Mouse (Mus musculus): ENCODE measurements around the gene Smndc1. TPM values are rescaled to one million over a fixed set of nuclear protein-coding genes. Genes with fewer than 3 reads are reported as not detected.

Gene Smndc1
- total and polyA plus RNA-seq, 2 experiments from 2014 or later = 9.0 to 32.0 TPM

GRCm38 (mm10) chr19:53369469-53370043 lies 20.8 kb downstream of the Smndc1 start:
- 24% methylated on average over 14 of the region's 14 CpGs for WGBS
- Histone ChIP-seq H3K4me1 (ENCODE audit: control insufficient read depth, insufficient read depth) (peaks cover 16% of the 10 kb centered on the region), H3K9ac (replicated peaks; ENCODE audit: low read depth, low read length) (no peak overlapping the region), H3K4me3 (ENCODE audit: low read depth, low read length) (no peak overlapping the region), H3K27ac (ENCODE audit: low read depth) (peak overlapping the region; percentile 20; the same call in 1 of the 2 replicates), H3K4me2 (ENCODE audit: low read depth, low read length) (peak overlapping the region; percentile 10; the same call in 1 of the 2 replicates), H3K36me3 (replicated peaks; ENCODE audit: control insufficient read depth, insufficient read depth, low read length) (peaks cover 20% of the 10 kb centered on the region), H3K9me3 (replicated peaks; ENCODE audit: control insufficient read depth, low read length) (no peaks in the 10 kb centered on the region), H3K27me3 (ENCODE audit: control insufficient read depth, insufficient read depth, low read length) (no peaks in the 10 kb centered on the region)
- DNase-seq (ENCODE audit: low spot score) = peak; percentile 68
- TF ChIP-seq EP300 (IDR thresholded peaks at IDR 0.05; ENCODE audit: low read depth) = no peak
- TF ChIP-seq CTCF (IDR thresholded peaks at IDR 0.05; ENCODE audit: low read depth) = peak; percentile 90
- peak; percentile 35 for ATAC-seq (ENCODE audit: insufficient read depth, low read depth)

- Histone ChIP-seq H3K36me3 (replicated peaks; ENCODE audit: control insufficient read depth, insufficient read depth, low read length) (peaks cover 9% of the 10 kb centered on the region), H3K9ac (replicated peaks; ENCODE audit: low read depth, low read length) (no peak overlapping the region), H3K27ac (ENCODE audit: low read depth) (no peak overlapping the region), H3K4me3 (ENCODE audit: low read depth, low read length) (no peak overlapping the region), H3K4me1 (ENCODE audit: control insufficient read depth, insufficient read depth) (peaks cover 18% of the 10 kb centered on the region), H3K4me2 (ENCODE audit: low read depth, low read length) (no peak overlapping the region), H3K27me3 (ENCODE audit: control insufficient read depth, insufficient read depth, low read length) (no peaks in the 10 kb centered on the region), H3K9me3 (replicated peaks; ENCODE audit: control insufficient read depth, low read length) (no peaks in the 10 kb centered on the region)
- no peak for TF ChIP-seq EP300 (IDR thresholded peaks at IDR 0.05; ENCODE audit: low read depth)
- TF ChIP-seq CTCF (IDR thresholded peaks at IDR 0.05; ENCODE audit: low read depth) = no peak
- ATAC-seq (ENCODE audit: insufficient read depth, low read depth) (no peak), DNase-seq (ENCODE audit: low spot score) (no peak)
- WGBS = 93% methylated on average over 7 of the region's 7 CpGs
Measured at GRCm38 (mm10) chr19:53366881-53367280, 23.5 kb downstream of the Smndc1 start.

- no peak overlapping the region for H3K9ac ChIP-seq (replicated peaks; ENCODE audit: low read depth, low read length)
- no peak for ATAC-seq (ENCODE audit: insufficient read depth, low read depth)
- no peaks in the 10 kb centered on the region for H3K27me3 ChIP-seq (ENCODE audit: control insufficient read depth, insufficient read depth, low read length)
- H3K4me1 ChIP-seq (ENCODE audit: control insufficient read depth, insufficient read depth) = peaks cover 18% of the 10 kb centered on the region
- H3K36me3 ChIP-seq (replicated peaks; ENCODE audit: control insufficient read depth, insufficient read depth, low read length) = peaks cover 2% of the 10 kb centered on the region
- 75% methylated on average over 11 of the region's 11 CpGs for WGBS
- no peak for DNase-seq (ENCODE audit: low spot score)
- no peak overlapping the region for H3K4me2 ChIP-seq (ENCODE audit: low read depth, low read length)
- H3K4me3 ChIP-seq (ENCODE audit: low read depth, low read length) = no peak overlapping the region
- no peak for TF ChIP-seq CTCF (IDR thresholded peaks at IDR 0.05; ENCODE audit: low read depth)
- no peak for TF ChIP-seq EP300 (IDR thresholded peaks at IDR 0.05; ENCODE audit: low read depth)
- no peaks in the 10 kb centered on the region for H3K9me3 ChIP-seq (replicated peaks; ENCODE audit: control insufficient read depth, low read length)
- H3K27ac ChIP-seq (ENCODE audit: low read depth) = no peak overlapping the region
Measured at GRCm38 (mm10) chr19:53366057-53366775, 24.2 kb downstream of the Smndc1 start.

GRCm38 (mm10) chr19:53364963-53365362 lies 25.4 kb downstream of the Smndc1 start:
- H3K27me3 ChIP-seq (ENCODE audit: control insufficient read depth, insufficient read depth, low read length) = no peaks in the 10 kb centered on the region
- ATAC-seq (ENCODE audit: insufficient read depth, low read depth) = peak; percentile 78
- H3K9ac ChIP-seq (replicated peaks; ENCODE audit: low read depth, low read length) = no peak overlapping the region; the same call in 1 of the 2 replicates
- TF ChIP-seq CTCF (IDR thresholded peaks at IDR 0.05; ENCODE audit: low read depth) = no peak
- no peak for TF ChIP-seq EP300 (IDR thresholded peaks at IDR 0.05; ENCODE audit: low read depth)
- H3K27ac ChIP-seq (ENCODE audit: low read depth) = peak overlapping the region; percentile 65
- H3K4me1 ChIP-seq (ENCODE audit: control insufficient read depth, insufficient read depth) = peaks cover 24% of the 10 kb centered on the region
- no peaks in the 10 kb centered on the region for H3K36me3 ChIP-seq (replicated peaks; ENCODE audit: control insufficient read depth, insufficient read depth, low read length)
- WGBS = 5% methylated on average over 9 of the region's 9 CpGs
- DNase-seq (ENCODE audit: low spot score) = peak; percentile 91
- H3K9me3 ChIP-seq (replicated peaks; ENCODE audit: control insufficient read depth, low read length) = no peaks in the 10 kb centered on the region
- peak overlapping the region; percentile 28 for H3K4me3 ChIP-seq (ENCODE audit: low read depth, low read length)
- peak overlapping the region; percentile 59 for H3K4me2 ChIP-seq (ENCODE audit: low read depth, low read length)

GRCm38 (mm10) chr19:53364551-53364950 lies 25.8 kb downstream of the Smndc1 start:
- Histone ChIP-seq H3K27ac (ENCODE audit: low read depth) (peak overlapping the region; percentile 65), H3K9ac (replicated peaks; ENCODE audit: low read depth, low read length) (no peak overlapping the region), H3K4me1 (ENCODE audit: control insufficient read depth, insufficient read depth) (peaks cover 25% of the 10 kb centered on the region), H3K4me3 (ENCODE audit: low read depth, low read length) (peak overlapping the region; percentile 28; the same call in 1 of the 2 replicates), H3K36me3 (replicated peaks; ENCODE audit: control insufficient read depth, insufficient read depth, low read length) (no peaks in the 10 kb centered on the region), H3K4me2 (ENCODE audit: low read depth, low read length) (peak overlapping the region; percentile 59), H3K9me3 (replicated peaks; ENCODE audit: control insufficient read depth, low read length) (no peaks in the 10 kb centered on the region), H3K27me3 (ENCODE audit: control insufficient read depth, insufficient read depth, low read length) (no peaks in the 10 kb centered on the region)
- no peak for ATAC-seq (ENCODE audit: insufficient read depth, low read depth)
- 15% methylated on average over 2 of the region's 2 CpGs for WGBS
- peak; percentile 28 for DNase-seq (ENCODE audit: low spot score)
- TF ChIP-seq EP300 (IDR thresholded peaks at IDR 0.05; ENCODE audit: low read depth) = no peak
- TF ChIP-seq CTCF (IDR thresholded peaks at IDR 0.05; ENCODE audit: low read depth) = no peak
